Mouse (Mus musculus) C2C12 (cell line): Measurements from ENCODE around the gene Megf8.

Experiments used
- CTCF ChIP-seq: IDR thresholded peaks from one replicate; pipeline ENCODE4 v1.5.1; 2011; ENCODE audit not compliant: control insufficient read depth, insufficient read depth, insufficient read length
- MAX ChIP-seq: IDR thresholded peaks from one replicate; pipeline ENCODE4 v1.6.1; 2011; ENCODE audit warnings: mild to moderate bottlenecking, control low read depth
- MYOG ChIP-seq: IDR thresholded peaks from one replicate; pipeline ENCODE4 v1.6.1; 2011; ENCODE audit not compliant: control insufficient read depth, insufficient read length; ENCODE audit errors: extremely low read depth

- no peak for TF ChIP-seq CTCF
- no peak for TF ChIP-seq MYOG
- no peak for TF ChIP-seq MAX
These were observed 24.9 kb upstream of the Megf8 start for GRCm38 (mm10) chr7:25292107-25292506.
